Comparison of ENCODE assay signal across 10 mouse cellular contexts in genomic region chr11:26437818-26438217, GRCm38 (mm10). TPM values are rescaled to one million over a fixed set of nuclear protein-coding genes. Genes with fewer than 3 reads are reported as not detected.
DNase-seq lines count a peak whose midpoint lies in the region; ATAC-seq and TF ChIP-seq lines count a peak whose summit lies in the region.
"Had no signal": no experiment of that assay in that cellular context is flagged by ENCODE, and none has a peak within 500 bp of the region (broad histone marks: within the 10 kb centered on the region; RNA-seq: fewer than 3 reads in every experiment).

No protein-coding gene starts in this region.

- H3K4me3 ChIP-seq in intestine, embryonic 15.5 days (replicated peaks) = no peak overlapping the region
- no peak overlapping the region for H3K4me3 ChIP-seq in stomach, postnatal 0 days (ENCODE audit: low read depth, low read length)

- intact Hi-C loops in left cerebral cortex, postnatal 25 days (cut with DNase I) = no loop called here

- TF ChIP-seq CTCF in stomach, postnatal 0 days (IDR thresholded peaks at IDR 0.05; ENCODE audit: low read depth) = no peak

- no peak overlapping the region for H3K9ac ChIP-seq in intestine, embryonic 15.5 days
- H3K9ac ChIP-seq in stomach, postnatal 0 days (ENCODE audit: low read length) = no peak overlapping the region
- H3K9ac ChIP-seq: lung, embryonic 14.5 days had no signal

- H3K27me3 ChIP-seq in intestine, embryonic 15.5 days (replicated peaks) = no peaks in the 10 kb centered on the region
- H3K27me3 ChIP-seq in stomach, postnatal 0 days (ENCODE audit: control insufficient read depth, insufficient read depth, low read length) = no peaks in the 10 kb centered on the region

- no peak for TF ChIP-seq EP300 in stomach, postnatal 0 days (optimal IDR thresholded peaks at IDR 0.05)

- H3K27ac ChIP-seq in intestine, embryonic 15.5 days = no peak overlapping the region
- H3K27ac ChIP-seq in stomach, postnatal 0 days (replicated peaks) = no peak overlapping the region

- H3K9me3 ChIP-seq in intestine, embryonic 15.5 days = no peaks in the 10 kb centered on the region
- no peaks in the 10 kb centered on the region for H3K9me3 ChIP-seq in stomach, postnatal 0 days (ENCODE audit: control insufficient read depth, low read length)

- H3K4me2 ChIP-seq in intestine, embryonic 15.5 days (replicated peaks) = no peak overlapping the region
- H3K4me2 ChIP-seq in stomach, postnatal 0 days (replicated peaks; ENCODE audit: low read depth) = no peak overlapping the region
- H3K4me2 ChIP-seq: lung, embryonic 14.5 days had no signal

- peak; percentile 2 for DNase-seq in retina, postnatal 1 day
- DNase-seq in retina, embryonic 14.5 days (ENCODE audit: low spot score) = no peak
- DNase-seq in frontal cortex, adult 2 months (ENCODE audit: extremely low spot score in 1 of 2, low spot score in 1 of 2) = peak; percentile 5 to 32
- peak; percentile 13 for DNase-seq in left cerebral cortex, postnatal 25 days (ENCODE audit: low spot score in 2 of 2)
- DNase-seq in thymus, postnatal 4 days = peak; percentile 51
- no peak for DNase-seq in stomach, postnatal 0 days (ENCODE audit: low spot score)
- DNase-seq: heart, postnatal 10 days; lung, embryonic 14.5 days had no signal

- no peaks in the 10 kb centered on the region for H3K4me1 ChIP-seq in intestine, embryonic 15.5 days (replicated peaks)
- no peaks in the 10 kb centered on the region for H3K4me1 ChIP-seq in stomach, postnatal 0 days (replicated peaks; ENCODE audit: control insufficient read depth, insufficient read depth)

- 84% methylated on average over 13 of the region's 13 CpGs for WGBS in intestine, embryonic 15.5 days
- WGBS in stomach, postnatal 0 days = 85% methylated on average over 13 of the region's 13 CpGs

- no peaks in the 10 kb centered on the region for H3K36me3 ChIP-seq in intestine, embryonic 15.5 days
- peaks cover 2% of the 10 kb centered on the region; the same call in 1 of the 2 replicates for H3K36me3 ChIP-seq in stomach, postnatal 0 days (ENCODE audit: control insufficient read depth, insufficient read depth, low read length)

- ATAC-seq in granulocyte monocyte progenitor cell, adult 5-6 weeks (replicated peaks; ENCODE audit: poor library complexity, severe bottlenecking) = no peak
- ATAC-seq in intestine, embryonic 15.5 days = no peak
- no peak for ATAC-seq in stomach, postnatal 0 days (ENCODE audit: low FRiP score, low TSS enrichment)

RNA-seq across cellular contexts. Expression of gene Fancl, which starts 51.9 kb away (rescaled TPM):
- 7.6 and 10.7 TPM in 2 replicates for polyA plus RNA-seq in frontal cortex, adult 2 months (2012; rRNA removed)
- total RNA-seq in left cerebral cortex, postnatal 25 days (2021) = 10 to 100 TPM in 1 of 2 experiments, 1 to 10 TPM in 1; 9.4 to 10.4 TPM
- 16.0 and 16.5 TPM in 2 replicates for total RNA-seq in granulocyte monocyte progenitor cell, adult 5-6 weeks (2014; fragmentation: Nextera tagmentation)
- 44.9 and 45.3 TPM in 2 replicates for total RNA-seq in granulocyte monocyte progenitor cell, adult 5-6 weeks (2017)
- polyA plus RNA-seq in intestine, embryonic 15.5 days (2015; fragmentation: Nextera tagmentation; extraction: Ambion mirVana) = 28.0 and 28.7 TPM in 2 replicates
- polyA plus RNA-seq in stomach, postnatal 0 days (2015; fragmentation: Nextera tagmentation; extraction: Ambion mirVana) = 16.2 and 17.8 TPM in 2 replicates

Comparison
In these comparisons a context has a peak if more than half of its experiments do, and no peak if none do; other contexts are left out.
1. DNase-seq: peak in retina, postnatal 1 day (single experiment), frontal cortex, adult 2 months (2 of 2), left cerebral cortex, postnatal 25 days (2 of 2) and thymus, postnatal 4 days (single experiment); none in retina, embryonic 14.5 days (single experiment) and stomach, postnatal 0 days (single experiment).